Mouse (Mus musculus): Measurements from ENCODE around the gene Ctnnd2.

- TF ChIP-seq CTCF (IDR thresholded peaks at IDR 0.05; ENCODE audit: low read depth) (no peak), EP300 (IDR thresholded peaks at IDR 0.05; ENCODE audit: low read depth) (no peak)
Observed at GRCm38 (mm10) chr15:30371151-30371550, 198.8 kb downstream of the Ctnnd2 start.

Measured in heart, postnatal 0 days (tissue).